In genomic region chr1:128319266-128319665, GRCm38 (mm10) we compare ENCODE assay signal across 9 mouse cellular contexts. TPM values are rescaled to one million over a fixed set of nuclear protein-coding genes. Genes with fewer than 3 reads are reported as not detected.
"Had no signal": no experiment of that assay in that cellular context is flagged by ENCODE, and none has a peak within 500 bp of the region (broad histone marks: within the 10 kb centered on the region; RNA-seq: fewer than 3 reads in every experiment).

No protein-coding gene starts in this region.

RNA-seq across cellular contexts. Expression of gene Lct, which starts 8.9 kb away (rescaled TPM):
- total RNA-seq: gastrocnemius, adult 18-20 months; gastrocnemius, adult 2 months; gastrocnemius, adult 8-10 months; gastrocnemius, postnatal 14 days; gastrocnemius, postnatal 25 days; heart, adult 18-20 months; heart, adult 2 months; heart, adult 8-10 months had no signal
- polyA plus RNA-seq: erythroblast, embryonic 14.5 days had no signal
